Mouse (Mus musculus) liver, embryonic 14.5 days (tissue): ENCODE measurements around the gene Atf5. TPM values are rescaled to one million over a fixed set of nuclear protein-coding genes. Genes with fewer than 3 reads are reported as not detected.

Source experiments
- ATAC-seq: fragments of 200-750 bp; cut with Nextera tagmentation; 2 replicates; pipeline ENCODE4 v1.8.0; 2017; ENCODE audit warnings: moderate number of reproducible peaks, mild to moderate bottlenecking, moderate library complexity; ENCODE audit not compliant: insufficient read depth
- DNase-seq, 3 experiments: peaks; one replicate each; pipeline ENCODE4 v3.0.0-alpha.2; 2012 to 2013; ENCODE audit warnings: low read depth in 3 of 3, low spot score in 3 of 3
- H3K27ac ChIP-seq: fragments of 300-500 bp; sonication (generic); 2 replicates; pipeline ENCODE4 v1.5.1; 2014; ENCODE audit warnings: moderate library complexity, mild to moderate bottlenecking, control low read depth, inconsistent platforms
- H3K27me3 ChIP-seq: fragments of 300-500 bp; sonication (generic); 2 replicates; pipeline ENCODE4 v1.6.1; 2014; ENCODE audit warnings: mild to moderate bottlenecking, low read length, moderate library complexity; ENCODE audit not compliant: control insufficient read depth, insufficient read depth
- H3K36me3 ChIP-seq: fragments of 300-500 bp; sonication (generic); replicated peaks from 2 replicates; pipeline ENCODE4 v1.6.1; 2014; ENCODE audit warnings: low read depth; ENCODE audit not compliant: control insufficient read depth, insufficient read depth
- H3K4me1 ChIP-seq, 2 experiments: fragments of 200-500 bp in 1 of 2; fragments of 300-500 bp in 1 of 2; sonication (generic) in 1 of 2; replicated peaks; 2 replicates each; pipeline ENCODE4 v1.6.1; 2012 to 2014; ENCODE audit warnings: antibody characterized with exemption in 1 of 2, inconsistent platforms in 1 of 2, low read length in 1 of 2; ENCODE audit not compliant: control insufficient read depth in 2 of 2, insufficient read depth in 2 of 2
- H3K4me2 ChIP-seq: fragments of 300-500 bp; sonication (generic); 2 replicates; pipeline ENCODE4 v1.6.1; 2014; ENCODE audit warnings: low read depth, mild to moderate bottlenecking, control low read depth, moderate library complexity
- H3K4me3 ChIP-seq, 2 experiments: fragments of 200-500 bp in 1 of 2; fragments of 300-500 bp in 1 of 2; sonication (generic) in 1 of 2; 2 replicates each; pipeline ENCODE4 v1.5.1; 2012 to 2014; ENCODE audit warnings: low read depth in 2 of 2, low read length in 2 of 2, mild to moderate bottlenecking in 2 of 2, control low read depth in 1 of 2, inconsistent platforms in 1 of 2, moderate library complexity in 1 of 2; ENCODE audit not compliant: insufficient read depth in 1 of 2
- H3K9ac ChIP-seq: fragments of 300-500 bp; sonication (generic); replicated peaks from 2 replicates; pipeline ENCODE4 v1.6.1; 2014; ENCODE audit warnings: mild to moderate bottlenecking, control low read depth, moderate library complexity
- H3K9me3 ChIP-seq: fragments of 300-500 bp; sonication (generic); 2 replicates; pipeline ENCODE4 v1.6.1; 2016; ENCODE audit warnings: low read length, mixed read lengths; ENCODE audit not compliant: control insufficient read depth
- CTCF ChIP-seq: IDR thresholded peaks from 2 replicates; pipeline ENCODE4 v1.5.1; 2016; ENCODE audit warnings: antibody characterized with exemption, low read depth, control low read depth
- EP300 ChIP-seq: IDR thresholded peaks from 2 replicates; pipeline ENCODE4 v1.6.1; 2016; ENCODE audit warnings: antibody characterized with exemption, low read depth
- WGBS: fragments of 180-500 bp; shearing (Covaris S2); extraction: QIAGEN DNeasy Blood & Tissue Kit; methylation state at CpG from one replicate; pipeline ENCODE4 v1.1.7; 2014; ENCODE audit not compliant: insufficient replicate concordance; 5-methylcytosine and 5-hydroxymethylcytosine counted together
- polyA plus RNA-seq, 2 experiments: library from polyadenylated mRNA; depleted of rRNA in 1 of 2; stranded (reverse) in 1 of 2; unstranded in 1 of 2; fragments of >200 nt; fragmentation: Nextera tagmentation in 1 of 2; extraction: Ambion mirVana in 1 of 2; gene quantifications; 2 replicates each; pipeline versions ENCODE4 v1.2.1 to v1.2.3; 2012 to 2014

The Atf5 gene
- polyA plus RNA-seq, 2 experiments: 2.5 to 33.8 TPM

DNA sequence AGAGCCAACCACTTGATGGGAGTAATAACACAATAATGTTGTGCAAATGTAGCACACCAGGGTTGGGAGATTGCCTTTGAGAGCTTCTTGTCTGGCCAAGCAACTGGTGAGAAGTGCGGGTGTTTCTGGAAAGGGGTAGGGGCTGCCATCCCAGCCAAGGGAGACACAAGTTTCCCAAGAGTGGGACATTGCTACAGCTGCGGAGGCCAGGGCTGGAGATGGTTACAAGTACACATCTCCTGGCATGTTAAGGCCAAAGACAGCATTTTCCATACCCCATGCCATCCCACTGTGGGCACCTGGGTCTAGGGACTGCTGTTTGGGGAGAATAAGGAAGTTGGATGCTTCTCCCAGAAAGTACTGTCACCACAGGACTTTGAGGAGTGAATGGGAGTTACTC, 36.6 kb upstream of the Atf5 start:
- Histone ChIP-seq H3K4me1 (peaks cover 33 to 37% of the 10 kb centered on the region in 2 experiments), H3K9me3 (no peaks in the 10 kb centered on the region), H3K36me3 (no peaks in the 10 kb centered on the region), H3K4me2 (peak overlapping the region; percentile 83), H3K27me3 (no peaks in the 10 kb centered on the region), H3K27ac (no peak overlapping the region), H3K9ac (no peak overlapping the region; the same call in 1 of the 2 replicates), H3K4me3 (no peak overlapping the region)
- ATAC-seq (no peak), DNase-seq (no peak)
- WGBS: 85% methylated on average over 2 of the region's 2 CpGs
- no peak for TF ChIP-seq EP300
- no peak for TF ChIP-seq CTCF

DNA sequence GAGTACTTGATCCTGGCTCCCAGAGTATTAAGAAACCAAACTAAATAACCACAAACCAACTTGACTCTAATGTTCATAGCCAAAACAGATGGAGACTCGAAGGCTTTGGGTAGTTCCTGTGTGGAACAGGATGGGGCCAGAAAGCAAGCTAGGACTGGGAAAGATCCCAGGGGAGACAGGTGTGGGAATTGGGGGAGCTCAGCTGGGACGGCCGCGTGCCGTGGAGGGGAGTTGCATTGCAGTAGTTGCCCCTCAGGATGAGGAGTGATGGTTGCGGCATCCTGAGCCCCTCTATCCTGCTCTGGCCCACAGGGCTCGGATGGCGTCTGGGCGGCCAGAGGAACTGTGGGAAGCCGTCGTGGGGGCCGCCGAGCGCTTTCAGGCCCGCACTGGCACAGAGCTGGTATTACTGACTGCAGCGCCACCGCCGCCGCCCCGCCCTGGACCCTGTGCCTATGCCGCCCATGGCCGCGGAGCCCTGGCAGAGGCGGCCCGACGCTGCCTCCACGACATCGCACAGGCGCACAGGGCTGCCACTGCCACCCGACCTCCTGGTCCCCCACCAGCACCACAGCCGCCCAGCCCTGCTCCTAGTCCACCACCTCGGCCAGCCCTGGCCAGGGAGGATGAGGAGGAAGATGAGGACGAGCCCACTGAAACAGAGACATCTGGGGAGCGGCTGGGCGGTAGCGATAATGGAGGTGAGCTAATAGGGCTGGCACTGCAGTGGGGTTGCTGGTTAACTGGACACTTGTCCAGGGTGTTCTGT, 36.0 kb upstream of the Atf5 start:
- no peak for TF ChIP-seq EP300
- TF ChIP-seq CTCF: no peak
- WGBS: 84% methylated on average over 36 of the region's 36 CpGs
- DNase-seq: no peak

DNA sequence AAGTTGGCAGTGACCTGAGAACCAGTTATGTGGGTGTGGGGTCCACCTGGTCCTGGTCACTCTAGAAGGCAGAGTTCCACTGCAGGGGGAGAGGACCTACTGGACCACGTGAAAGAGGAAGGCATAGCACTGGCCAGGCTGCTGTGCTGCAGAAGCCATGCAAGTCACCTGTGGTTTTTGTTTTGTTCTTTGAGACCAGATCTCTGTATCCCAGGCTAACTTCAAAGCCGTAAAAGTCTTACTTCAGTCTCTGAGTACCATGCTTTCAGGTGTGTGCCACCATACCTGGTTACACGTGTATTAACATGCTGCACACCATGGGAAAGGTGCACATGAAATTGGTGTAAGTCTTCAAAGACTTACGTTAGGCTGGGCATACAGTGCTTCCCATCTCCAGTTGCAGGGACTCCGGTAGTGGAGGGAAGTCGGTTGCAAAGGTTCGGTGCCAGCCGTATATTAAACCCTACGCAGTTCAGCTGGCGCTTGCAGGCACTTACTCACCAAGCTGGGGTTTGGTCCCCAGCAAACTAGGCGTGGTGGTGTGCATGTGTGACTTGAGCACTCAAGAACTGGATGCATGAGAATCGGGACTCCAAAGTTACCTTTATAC, 35.3 kb upstream of the Atf5 start:
- WGBS: 81% methylated on average over 12 of the region's 12 CpGs
- Histone ChIP-seq H3K9ac (no peak overlapping the region), H3K36me3 (no peaks in the 10 kb centered on the region; the same call in 1 of the 2 replicates), H3K27me3 (no peaks in the 10 kb centered on the region), H3K9me3 (no peaks in the 10 kb centered on the region), H3K4me2 (peak overlapping the region; percentile 97), H3K27ac (no peak overlapping the region), H3K4me3 (no peak overlapping the region; a peak in 1 of 4 replicates), H3K4me1 (peaks cover 38 to 39% of the 10 kb centered on the region in 2 experiments)
- DNase-seq: no peak
- ATAC-seq: no peak
- TF ChIP-seq CTCF (no peak), EP300 (no peak)

More for the DNA sequence above, 36.0 kb upstream of the Atf5 start:
- H3K4me3 ChIP-seq: no peak overlapping the region
- H3K9ac ChIP-seq: no peak overlapping the region
- no peak overlapping the region for H3K4me2 ChIP-seq
- no peak for ATAC-seq
- no peaks in the 10 kb centered on the region for H3K36me3 ChIP-seq
- no peak overlapping the region for H3K27ac ChIP-seq
- H3K27me3 ChIP-seq: no peaks in the 10 kb centered on the region
- peaks cover 38 to 39% of the 10 kb centered on the region in 2 experiments for H3K4me1 ChIP-seq
- H3K9me3 ChIP-seq: no peaks in the 10 kb centered on the region

DNA sequence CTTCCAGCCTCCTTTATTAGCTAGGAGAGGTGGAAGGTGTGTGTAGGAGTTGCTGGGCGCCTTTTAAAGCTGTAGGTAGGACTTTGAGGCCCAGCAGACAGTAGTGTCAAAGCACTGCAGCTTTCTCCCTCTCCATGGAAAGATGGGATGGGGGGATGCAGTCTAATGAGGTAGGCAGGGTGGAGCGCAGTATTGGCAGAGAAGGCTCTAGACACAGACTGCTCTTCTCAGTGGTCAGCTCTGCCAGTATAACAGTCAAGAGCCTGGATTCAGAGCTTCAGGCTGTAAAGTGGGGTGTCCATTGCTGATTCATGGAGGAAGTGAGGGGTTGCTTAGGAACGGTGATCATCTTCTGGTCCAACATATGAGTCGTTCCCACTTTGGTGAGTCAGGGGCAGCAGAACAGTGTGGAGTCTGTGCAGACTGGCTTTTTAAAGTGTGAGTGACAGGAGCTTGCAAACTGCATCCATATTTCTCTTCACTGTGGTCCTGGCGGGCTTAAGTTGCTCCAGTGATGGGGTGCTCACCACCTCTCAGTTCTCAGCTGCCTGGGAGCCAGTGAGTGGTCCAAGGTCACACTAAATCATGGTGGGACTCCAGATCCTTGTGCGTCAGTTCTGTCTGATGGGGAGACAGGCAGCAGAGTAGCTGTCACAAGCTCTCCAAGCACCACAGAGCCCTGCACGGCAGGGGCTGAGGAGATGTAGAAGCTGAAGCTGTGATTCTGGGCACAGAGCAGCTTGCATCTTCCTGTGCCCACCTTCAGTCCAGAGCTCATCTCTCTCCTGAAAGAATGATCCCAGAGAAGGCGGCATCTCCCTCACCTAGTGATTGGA, 34.5 kb upstream of the Atf5 start:
- H3K9me3 ChIP-seq: no peaks in the 10 kb centered on the region
- peak overlapping the region; percentile 97 for H3K4me2 ChIP-seq
- 57% methylated on average over 8 of the region's 8 CpGs for WGBS
- TF ChIP-seq EP300: no peak
- TF ChIP-seq CTCF: no peak
- H3K36me3 ChIP-seq: peaks cover 2% of the 10 kb centered on the region; the same call in 1 of the 2 replicates
- peaks cover 32% of the 10 kb centered on the region in 2 experiments for H3K4me1 ChIP-seq
- peak overlapping the region; percentile 80 for H3K9ac ChIP-seq
- DNase-seq (no peak), ATAC-seq (no peak)
- H3K4me3 ChIP-seq: peak overlapping the region; percentile 80 to 90
- H3K27ac ChIP-seq: peak overlapping the region; percentile 30
- no peaks in the 10 kb centered on the region for H3K27me3 ChIP-seq
